Mouse (Mus musculus) kidney, adult 10 weeks (tissue): ENCODE measurements around the gene Gm13084. TPM values are rescaled to one million over a fixed set of nuclear protein-coding genes. Genes with fewer than 3 reads are reported as not detected.

Source experiments
- polyA plus RNA-seq: library from polyadenylated mRNA; stranded (reverse); fragments of 350-450 nt; fragmentation: Illumina TruSeq; extraction: RNeasy Lipid Tissue Mini Kit (QIAGEN cat#74804); gene quantifications from one replicate; pipeline ENCODE4 v1.2.3, GENCODE M21; 2014; ENCODE audit warnings: low read depth, low replicate concordance

Gm13084 gene
- polyA plus RNA-seq: not detected

GRCm38 (mm10) chr4:143815993-143816392, at the start of gene Gm13084:
Gm13084 (minus strand) TSS chr4:143816093.

GRCm38 (mm10) chr4:143846197-143846596, 30.3 kb upstream of the Gm13084 start, which contains the start of gene Gm13103:
Gm13103 (plus strand) TSS chr4:143846497.

GRCm38 (mm10) chr4:143789052-143789451, 26.8 kb downstream of the Gm13084 start, which contains the start of gene Gm13023:
Gm13023 (plus strand) TSS chr4:143789352.

Other genes with a start within 250 kb of the Gm13084 start
- not detected for gene Gm13083, start 201.1 kb downstream of the Gm13084 start, polyA plus RNA-seq
- gene Gm13088, start 158.8 kb downstream of the Gm13084 start, polyA plus RNA-seq: not detected
- not detected for gene Gm13089, start 113.4 kb downstream of the Gm13084 start, polyA plus RNA-seq
- not detected for gene Gm13078, start 96.6 kb downstream of the Gm13084 start, polyA plus RNA-seq
- gene Gm13023, start 26.7 kb downstream of the Gm13084 start, polyA plus RNA-seq: not detected
- gene Gm13103, start 30.4 kb upstream of the Gm13084 start, polyA plus RNA-seq: not detected
- gene Pramef6, start 84.3 kb upstream of the Gm13084 start, polyA plus RNA-seq: not detected
- not detected for gene Pramef25, start 134.9 kb upstream of the Gm13084 start, polyA plus RNA-seq
- gene Gm13101, start 150.9 kb upstream of the Gm13084 start, polyA plus RNA-seq: not detected
- not detected for gene Pramef17, start 178.3 kb upstream of the Gm13084 start, polyA plus RNA-seq
- not detected for gene Pramel4, start 243.0 kb upstream of the Gm13084 start, polyA plus RNA-seq